Mouse (Mus musculus): ENCODE results near the gene Actr1a. TPM values are rescaled to one million over a fixed set of nuclear protein-coding genes. Genes with fewer than 3 reads are reported as not detected.

Gene Actr1a
- total RNA-seq, 2 experiments from 2014 or later = 52.7 to 98.0 TPM

- peak; percentile 75 for ATAC-seq (ENCODE audit: poor library complexity, severe bottlenecking)
These were observed 67.2 kb downstream of the Actr1a start, which contains the start of gene Fbxl15 for GRCm38 (mm10) chr19:46328081-46329030. Gene Fbxl15 (plus strand): TSS chr19:46328184.

DNA sequence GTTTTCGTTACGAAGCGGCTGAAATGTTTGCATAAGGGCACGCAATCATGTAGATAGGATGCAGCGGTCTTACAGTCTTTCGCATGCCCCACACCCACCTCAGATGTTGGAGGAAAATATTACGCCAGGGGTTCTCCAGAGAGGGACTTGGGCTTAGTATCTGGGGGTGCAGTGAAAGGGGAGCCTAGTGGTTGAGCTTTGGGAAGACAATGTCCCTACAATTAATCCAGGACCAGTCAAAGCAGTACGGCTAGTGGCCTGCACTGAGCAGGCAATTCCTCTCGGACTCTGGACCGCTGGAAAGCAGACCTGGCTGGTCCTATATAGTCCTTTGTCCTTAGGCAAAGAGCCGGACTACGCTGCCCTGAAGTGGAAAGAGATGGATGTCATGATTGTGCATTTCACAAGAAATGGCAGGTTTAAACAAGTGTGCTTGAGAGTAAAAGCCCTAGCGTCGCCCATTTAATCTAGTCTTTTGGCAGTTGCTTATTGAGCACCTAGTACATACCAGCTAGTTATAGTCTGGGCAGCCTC is 68.0 kb downstream of the Actr1a start:
- ATAC-seq (ENCODE audit: poor library complexity, severe bottlenecking) = no peak

Other genes starting within 250 kb of the Actr1a start
- not detected in 2 replicates for gene Pitx3, start 247.4 kb downstream of the Actr1a start, total RNA-seq (2015)
- gene Pitx3, start 247.4 kb downstream of the Actr1a start, total RNA-seq (2017) = not detected in 2 replicates
- 28.2 and 36.0 TPM in 2 replicates for gene Gbf1, start 243.2 kb downstream of the Actr1a start, total RNA-seq (2015)
- gene Gbf1, start 243.2 kb downstream of the Actr1a start, total RNA-seq (2017) = 27.0 and 38.8 TPM in 2 replicates
- gene Nfkb2, start 91.4 kb downstream of the Actr1a start, total RNA-seq (2015) = 8.1 and 10.0 TPM in 2 replicates
- 14.6 and 20.3 TPM in 2 replicates for gene Nfkb2, start 91.4 kb downstream of the Actr1a start, total RNA-seq (2017)
- gene Psd, start 68.6 kb downstream of the Actr1a start, total RNA-seq (2015) = 0.11 and 0.36 TPM in 2 replicates
- not detected in 2 replicates for gene Psd, start 68.6 kb downstream of the Actr1a start, total RNA-seq (2017)
- 1.9 and 2.1 TPM in 2 replicates for gene Fbxl15, start 67.6 kb downstream of the Actr1a start, total RNA-seq (2015)
- gene Fbxl15, start 67.6 kb downstream of the Actr1a start, total RNA-seq (2017) = 1.3 and 1.8 TPM in 2 replicates
- 31.3 and 33.1 TPM in 2 replicates for gene Cuedc2, start 57.0 kb downstream of the Actr1a start, total RNA-seq (2015)
- 108 and 114 TPM in 2 replicates for gene Cuedc2, start 57.0 kb downstream of the Actr1a start, total RNA-seq (2017)
- 17.2 and 18.1 TPM in 2 replicates for gene Mfsd13a, start 54.6 kb downstream of the Actr1a start, total RNA-seq (2015)
- 8.1 and 11.7 TPM in 2 replicates for gene Mfsd13a, start 54.6 kb downstream of the Actr1a start, total RNA-seq (2017)
- 0.18 TPM in 1 of 2 replicates, not detected in the other for gene 2310034G01Rik, start 45.4 kb downstream of the Actr1a start, total RNA-seq (2015)
- gene 2310034G01Rik, start 45.4 kb downstream of the Actr1a start, total RNA-seq (2017) = 0.48 and 0.53 TPM in 2 replicates
- gene Sufu, start 1.1 kb upstream of the Actr1a start, total RNA-seq (2015) = 6.4 and 6.9 TPM in 2 replicates
- 3.0 and 5.5 TPM in 2 replicates for gene Sufu, start 1.1 kb upstream of the Actr1a start, total RNA-seq (2017)
- 14.1 and 18.2 TPM in 2 replicates for gene Trim8, start 106.0 kb upstream of the Actr1a start, total RNA-seq (2015)
- gene Trim8, start 106.0 kb upstream of the Actr1a start, total RNA-seq (2017) = 18.0 and 20.1 TPM in 2 replicates
- 13.5 and 15.7 TPM in 2 replicates for gene Arl3, start 177.4 kb upstream of the Actr1a start, total RNA-seq (2015)
- 13.2 and 21.6 TPM in 2 replicates for gene Arl3, start 177.4 kb upstream of the Actr1a start, total RNA-seq (2017)
- gene Sfxn2, start 177.6 kb upstream of the Actr1a start, total RNA-seq (2015) = 5.2 and 6.6 TPM in 2 replicates
- gene Sfxn2, start 177.6 kb upstream of the Actr1a start, total RNA-seq (2017) = 7.7 and 9.6 TPM in 2 replicates
- 23.4 and 23.8 TPM in 2 replicates for gene Wbp1l, start 203.3 kb upstream of the Actr1a start, total RNA-seq (2015)
- gene Wbp1l, start 203.3 kb upstream of the Actr1a start, total RNA-seq (2017) = 36.9 and 39.8 TPM in 2 replicates

Data from megakaryocyte, adult 5-6 weeks (primary cell).